Mouse (Mus musculus) limb, embryonic 10.5 days (tissue): ENCODE measurements at regions not wholly inside any gene's neighbourhood (a gene's known extent, or its start where the extent isn't known, plus 50 kb on each side); places are given as distances from the start of the nearest gene placed in this dataset.
A peak's percentile ranks its signal among the peaks of the same experiment; 100 is the strongest.

Experiments used
- DNase-seq: peaks from one replicate; pipeline ENCODE4 v3.0.0-alpha.2; 2017; ENCODE audit warnings: low spot score
- H3K27ac ChIP-seq: fragments of 300-500 bp; sonication (generic); 2 replicates; pipeline ENCODE4 v1.5.1; 2016; ENCODE audit warnings: mild to moderate bottlenecking
- H3K27me3 ChIP-seq: fragments of 300-500 bp; sonication (generic); 2 replicates; pipeline ENCODE4 v1.6.1; 2016; ENCODE audit warnings: low read depth, mild to moderate bottlenecking; ENCODE audit not compliant: poor library complexity, severe bottlenecking
- H3K36me3 ChIP-seq: fragments of 300-500 bp; sonication (generic); 2 replicates; pipeline ENCODE4 v1.6.1; 2016; ENCODE audit warnings: mild to moderate bottlenecking, moderate library complexity
- H3K4me1 ChIP-seq: fragments of 300-500 bp; sonication (generic); 2 replicates; pipeline ENCODE4 v1.6.1; 2016
- H3K4me3 ChIP-seq: fragments of 300-500 bp; sonication (generic); 2 replicates; pipeline ENCODE4 v1.5.1; 2016; ENCODE audit warnings: mild to moderate bottlenecking, moderate library complexity
- H3K9me3 ChIP-seq: fragments of 300-500 bp; sonication (generic); replicated peaks from 2 replicates; pipeline ENCODE4 v1.6.1; 2016; ENCODE audit warnings: mild to moderate bottlenecking
- WGBS: fragments of 180-500 bp; shearing (Covaris S2); methylation state at CpG from one replicate; pipeline ENCODE4 v1.1.7; 2016; 5-methylcytosine and 5-hydroxymethylcytosine counted together

- no peak overlapping the region for H3K4me3 ChIP-seq
- no peak for DNase-seq
- no peak overlapping the region for H3K27ac ChIP-seq
Measured at GRCm38 (mm10) chr3:159689743-159690142, 90.8 kb downstream of the Rpe65 start.

DNA sequence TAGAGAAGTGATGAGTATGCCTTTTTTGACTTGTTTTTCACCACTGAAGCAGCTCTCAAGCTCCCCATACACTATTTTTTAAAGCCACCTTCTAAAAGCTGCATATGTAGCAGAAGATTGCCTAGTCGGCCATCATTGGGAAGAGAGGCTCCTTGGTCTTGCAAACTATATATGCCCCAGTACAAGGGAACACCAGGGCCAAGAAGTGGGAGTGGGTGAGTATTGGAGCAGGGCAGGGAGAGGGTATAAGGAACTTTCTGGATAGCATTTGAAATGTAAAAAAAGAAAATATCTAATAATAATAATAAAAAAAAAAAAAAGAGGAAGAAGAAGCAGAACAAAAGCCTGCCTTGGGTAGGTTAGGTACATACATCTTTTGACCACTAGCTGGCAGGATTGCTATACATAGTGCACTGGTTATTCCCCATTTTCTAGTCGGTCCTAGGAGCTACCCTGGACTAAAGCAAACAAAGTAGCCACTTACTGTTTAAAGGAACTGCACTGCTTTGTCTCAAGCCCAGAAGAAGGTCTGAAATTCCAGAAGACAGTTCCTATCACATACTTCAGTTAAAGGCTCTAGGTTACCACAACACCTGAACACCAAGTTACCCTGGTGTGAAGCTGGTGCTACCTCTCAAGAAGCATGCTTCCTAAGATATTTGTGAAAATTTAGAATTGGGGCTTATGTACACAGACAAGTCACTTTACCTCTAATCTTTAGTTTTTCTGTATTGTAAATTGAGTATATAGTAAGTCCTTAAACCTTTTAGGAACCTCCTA lies 114.9 kb upstream of the Wls start:
- Histone ChIP-seq H3K4me3 (no peak overlapping the region), H3K4me1 (no peaks in the 10 kb centered on the region), H3K36me3 (no peaks in the 10 kb centered on the region), H3K27me3 (no peaks in the 10 kb centered on the region), H3K27ac (no peak overlapping the region), H3K9me3 (no peaks in the 10 kb centered on the region)
- 35% methylated on average over 2 of the region's 2 CpGs for WGBS
- DNase-seq: no peak

More at GRCm38 (mm10) chr3:159689743-159690142, 90.8 kb downstream of the Rpe65 start:
- Histone ChIP-seq H3K27me3 (no peaks in the 10 kb centered on the region), H3K9me3 (no peaks in the 10 kb centered on the region), H3K36me3 (no peaks in the 10 kb centered on the region), H3K4me1 (no peaks in the 10 kb centered on the region)

DNA sequence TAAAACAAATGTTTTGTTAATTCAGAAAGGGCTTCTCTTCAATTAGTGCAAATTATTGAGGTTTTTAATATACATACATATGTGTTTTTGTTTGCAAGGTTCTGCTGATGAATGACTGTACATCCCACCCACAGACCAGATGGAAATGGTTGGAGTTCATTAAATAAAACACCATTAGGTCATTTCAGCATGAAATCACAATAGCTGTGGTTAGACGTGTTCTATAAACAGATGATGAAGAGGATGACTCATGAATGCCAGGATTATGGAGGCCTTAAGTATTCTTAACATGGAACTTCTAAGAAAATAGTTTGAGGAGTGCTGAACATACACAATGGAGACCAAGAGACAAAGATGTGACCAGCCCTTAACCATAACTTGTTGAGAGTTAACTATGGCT lies 107.3 kb upstream of the Wls start:
- WGBS: 87% methylated on average over 1 of the region's 1 CpGs
- Histone ChIP-seq H3K4me3 (no peak overlapping the region), H3K4me1 (no peaks in the 10 kb centered on the region), H3K27me3 (no peaks in the 10 kb centered on the region), H3K27ac (no peak overlapping the region), H3K36me3 (no peaks in the 10 kb centered on the region), H3K9me3 (no peaks in the 10 kb centered on the region)
- DNase-seq: no peak

GRCm38 (mm10) chr3:159733141-159733540 lies 106.3 kb upstream of the Wls start:
- DNase-seq: no peak
- H3K4me3 ChIP-seq: no peak overlapping the region

DNA sequence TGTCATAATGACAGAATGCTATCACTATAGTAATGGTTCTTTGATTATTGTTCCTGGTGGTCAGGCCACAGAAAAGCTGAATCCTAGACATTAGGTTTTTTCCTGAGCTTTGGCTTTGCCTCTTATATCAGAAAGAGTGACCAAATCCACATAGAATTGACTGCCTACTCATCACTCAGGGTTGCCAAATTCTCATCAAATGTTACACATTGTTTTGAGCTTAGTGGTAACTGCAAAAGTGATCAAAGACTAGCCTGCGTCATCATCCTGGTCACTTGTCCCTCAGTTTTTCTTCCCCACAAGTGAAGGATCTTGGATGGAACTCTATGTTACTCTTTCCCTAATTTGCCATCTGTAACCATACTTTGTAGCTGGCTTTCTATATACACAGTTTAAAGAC lies 104.9 kb upstream of the Wls start:
- H3K4me3 ChIP-seq: no peak overlapping the region
- 95% methylated on average over 1 of the region's 1 CpGs for WGBS
- H3K27ac ChIP-seq: no peak overlapping the region
- H3K27me3 ChIP-seq: no peaks in the 10 kb centered on the region
- H3K4me1 ChIP-seq: no peaks in the 10 kb centered on the region
- no peak for DNase-seq
- H3K36me3 ChIP-seq: no peaks in the 10 kb centered on the region
- no peaks in the 10 kb centered on the region for H3K9me3 ChIP-seq

More at GRCm38 (mm10) chr3:159733141-159733540, 106.3 kb upstream of the Wls start:
- Histone ChIP-seq H3K4me1 (no peaks in the 10 kb centered on the region), H3K27me3 (no peaks in the 10 kb centered on the region), H3K27ac (no peak overlapping the region), H3K36me3 (no peaks in the 10 kb centered on the region), H3K9me3 (no peaks in the 10 kb centered on the region)

DNA sequence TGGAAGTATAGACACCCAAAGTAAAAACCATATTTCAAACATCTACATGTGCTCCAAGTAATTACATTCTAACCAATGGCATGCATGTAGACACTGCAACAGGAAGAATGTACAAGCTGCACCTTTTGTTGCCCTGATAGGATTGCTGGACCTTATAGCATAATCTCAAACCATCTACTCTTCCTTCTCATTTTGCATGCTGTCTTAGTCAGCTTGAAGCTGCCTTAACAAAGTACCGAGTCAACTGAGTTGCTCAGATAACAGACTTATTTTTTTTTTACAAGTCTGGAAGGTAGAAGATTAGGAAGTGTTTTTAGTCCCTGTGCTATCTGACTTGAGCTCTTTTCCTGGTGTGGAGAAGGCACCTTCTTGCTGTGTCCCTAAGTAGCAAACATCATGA lies 103.4 kb upstream of the Wls start:
- H3K9me3 ChIP-seq: no peaks in the 10 kb centered on the region
- 89% methylated on average over 1 of the region's 1 CpGs for WGBS
- no peaks in the 10 kb centered on the region for H3K4me1 ChIP-seq
- H3K27me3 ChIP-seq: no peaks in the 10 kb centered on the region
- no peak overlapping the region for H3K4me3 ChIP-seq
- no peak for DNase-seq
- no peaks in the 10 kb centered on the region for H3K36me3 ChIP-seq
- no peak overlapping the region for H3K27ac ChIP-seq

DNA sequence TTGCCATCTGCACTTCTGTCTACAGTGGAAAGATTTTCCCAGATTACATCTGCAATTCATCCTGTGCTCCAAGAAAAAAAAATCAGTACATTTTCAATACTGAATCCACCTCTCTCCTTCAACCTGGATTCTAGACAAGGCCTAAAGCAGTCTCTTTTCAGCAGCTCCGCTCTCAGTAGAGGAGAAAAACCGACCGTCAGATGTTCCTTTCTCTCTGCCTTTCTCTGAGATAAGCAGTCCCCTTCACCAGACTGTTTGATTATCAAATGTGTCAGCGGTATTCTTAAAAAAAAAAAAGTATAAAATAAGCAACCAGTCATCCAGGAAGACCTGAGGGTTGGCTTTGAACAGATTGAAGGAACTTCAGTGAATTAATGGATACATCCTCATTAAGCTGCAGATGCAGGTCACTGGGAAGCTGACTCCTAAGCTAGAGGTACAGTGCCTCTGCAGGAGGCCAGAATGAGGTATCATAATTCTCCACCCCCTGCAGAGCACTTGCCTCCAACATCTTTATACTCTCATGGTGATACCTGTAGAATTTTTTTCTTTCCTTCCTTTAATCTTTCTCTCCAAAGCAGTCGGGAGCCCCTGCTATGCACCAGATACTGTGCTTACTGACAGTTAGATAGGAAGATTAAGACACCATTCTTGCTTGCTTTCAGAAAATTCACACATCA lies 98.7 kb upstream of the Wls start:
- Histone ChIP-seq H3K27me3 (no peaks in the 10 kb centered on the region), H3K4me1 (no peaks in the 10 kb centered on the region), H3K36me3 (no peaks in the 10 kb centered on the region), H3K4me3 (no peak overlapping the region), H3K27ac (no peak overlapping the region), H3K9me3 (no peaks in the 10 kb centered on the region)
- 76% methylated on average over 5 of the region's 5 CpGs for WGBS
- no peak for DNase-seq

DNA sequence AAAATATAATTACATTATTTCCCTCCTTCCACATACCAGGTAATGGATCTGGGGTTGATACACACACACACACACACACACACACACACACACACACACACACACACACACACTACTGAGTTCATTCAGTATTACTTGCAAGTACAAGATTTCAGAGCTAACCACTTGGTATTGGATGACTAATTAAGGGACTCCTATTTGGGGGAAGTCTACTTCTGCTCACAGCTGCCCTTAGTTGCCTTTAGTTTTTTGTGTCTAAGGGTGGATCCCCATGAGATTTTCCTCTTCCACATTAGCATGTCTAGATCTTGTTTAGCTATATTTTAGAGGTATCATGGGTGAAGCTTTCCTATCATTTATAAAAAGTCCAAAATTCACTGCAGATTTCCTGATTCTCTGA lies 97.7 kb upstream of the Wls start:
- no peaks in the 10 kb centered on the region for H3K9me3 ChIP-seq
- H3K36me3 ChIP-seq: no peaks in the 10 kb centered on the region
- no peak overlapping the region for H3K4me3 ChIP-seq
- no peaks in the 10 kb centered on the region for H3K27me3 ChIP-seq
- DNase-seq: no peak
- no peak overlapping the region for H3K27ac ChIP-seq
- H3K4me1 ChIP-seq: no peaks in the 10 kb centered on the region

DNA sequence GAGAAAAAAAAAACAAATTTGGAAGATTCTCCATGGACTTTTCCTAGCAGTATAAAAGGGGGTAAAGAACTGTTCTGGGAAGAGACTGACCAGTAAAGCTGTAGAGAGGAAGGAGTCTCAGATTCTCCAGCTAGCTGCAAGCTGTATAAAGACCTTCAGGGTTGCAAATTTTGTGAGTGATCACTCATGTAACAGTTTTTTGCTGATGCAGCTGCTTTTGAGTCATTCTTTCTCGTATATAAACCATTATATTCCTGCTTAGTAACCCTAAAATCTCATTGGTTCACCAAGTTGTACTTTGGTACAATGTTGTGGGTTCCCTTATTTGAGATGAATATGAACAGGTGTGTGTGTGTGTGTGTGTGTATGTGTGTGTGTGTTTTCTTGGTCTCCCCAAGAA lies 79.7 kb upstream of the Wls start:
- 73% methylated on average over 1 of the region's 1 CpGs for WGBS
- Histone ChIP-seq H3K9me3 (no peaks in the 10 kb centered on the region), H3K27ac (no peak overlapping the region), H3K36me3 (no peaks in the 10 kb centered on the region), H3K4me3 (no peak overlapping the region), H3K27me3 (no peaks in the 10 kb centered on the region), H3K4me1 (no peaks in the 10 kb centered on the region)
- DNase-seq: no peak

DNA sequence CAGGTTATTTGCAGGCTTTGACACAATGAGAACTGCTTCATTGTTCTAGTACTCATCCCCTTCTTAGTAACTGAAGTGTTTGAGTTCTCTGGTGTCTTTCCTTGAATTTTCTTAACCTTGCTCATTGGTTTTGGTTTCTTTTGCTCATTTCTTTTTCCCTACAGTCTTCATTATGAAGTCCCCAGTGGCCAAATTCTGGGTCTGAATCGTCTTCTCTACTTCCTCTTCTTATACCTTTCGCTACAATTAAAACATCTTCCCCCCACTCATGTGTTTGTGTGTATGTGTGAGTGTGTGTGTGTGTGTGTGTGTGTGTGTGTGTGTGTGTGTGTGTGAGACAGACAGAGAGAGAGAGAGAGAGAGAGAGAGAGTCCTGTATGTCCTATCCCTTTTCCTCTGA lies 79.2 kb upstream of the Wls start:
- Histone ChIP-seq H3K27ac (no peak overlapping the region), H3K27me3 (no peaks in the 10 kb centered on the region), H3K4me3 (no peak overlapping the region), H3K9me3 (no peaks in the 10 kb centered on the region), H3K36me3 (no peaks in the 10 kb centered on the region), H3K4me1 (no peaks in the 10 kb centered on the region)
- 86% methylated on average over 2 of the region's 2 CpGs for WGBS
- DNase-seq: no peak

DNA sequence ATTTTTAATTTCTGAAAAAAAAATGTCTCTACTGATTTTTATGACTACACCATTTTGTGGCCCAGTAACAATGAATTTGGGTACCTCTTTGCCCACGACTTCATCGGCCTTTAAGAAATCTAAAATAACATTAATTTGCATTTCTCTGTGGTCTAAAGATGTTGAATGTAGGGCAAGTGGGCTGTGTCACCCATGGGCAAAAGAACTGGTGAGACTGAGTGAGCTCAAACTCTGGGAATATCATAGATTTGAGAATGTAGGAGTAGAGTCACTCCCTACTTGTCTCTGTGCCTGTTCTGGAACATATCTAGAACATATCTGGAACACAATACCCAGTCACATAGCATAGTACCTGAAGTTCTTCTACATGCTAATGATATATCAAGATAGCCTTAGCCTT lies 78.5 kb upstream of the Wls start:
- DNase-seq: no peak
- Histone ChIP-seq H3K27ac (no peak overlapping the region), H3K9me3 (no peaks in the 10 kb centered on the region), H3K27me3 (no peaks in the 10 kb centered on the region), H3K4me1 (no peaks in the 10 kb centered on the region), H3K36me3 (no peaks in the 10 kb centered on the region), H3K4me3 (no peak overlapping the region)
- WGBS: 93% methylated on average over 2 of the region's 2 CpGs

GRCm38 (mm10) chr3:159782222-159782844 lies 57.1 kb upstream of the Wls start:
- Histone ChIP-seq H3K4me3 (no peak overlapping the region), H3K9me3 (no peaks in the 10 kb centered on the region), H3K4me1 (peaks cover 8% of the 10 kb centered on the region; the same call in 1 of the 2 replicates), H3K36me3 (no peaks in the 10 kb centered on the region), H3K27me3 (no peaks in the 10 kb centered on the region), H3K27ac (no peak overlapping the region)
- peak; percentile 38 for DNase-seq
- WGBS: 5% methylated on average over 13 of the region's 13 CpGs

DNA sequence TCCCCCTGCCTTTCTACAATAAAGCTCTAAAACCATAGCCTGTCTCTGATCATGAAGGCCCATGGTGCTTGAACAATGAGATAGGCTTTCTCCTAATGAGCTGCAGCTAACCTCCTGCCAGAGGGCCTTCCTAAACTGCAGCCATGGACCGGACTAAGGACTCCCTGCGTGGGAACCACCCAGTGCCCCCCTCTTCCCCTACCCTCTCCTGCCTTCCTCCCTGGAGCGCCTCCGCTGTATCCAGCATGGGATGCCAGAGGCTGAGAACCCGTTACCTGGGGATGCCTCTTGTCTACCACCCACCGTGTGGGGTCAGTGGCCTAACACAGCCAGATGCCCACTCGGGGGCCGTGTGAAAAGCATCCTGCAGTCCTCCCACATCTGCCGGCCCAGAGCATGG lies 51.7 kb upstream of the Wls start:
- DNase-seq: no peak
- 81% methylated on average over 9 of the region's 9 CpGs for WGBS

More for the DNA sequence above, 51.7 kb upstream of the Wls start:
- H3K4me3 ChIP-seq: no peak overlapping the region
- H3K4me1 ChIP-seq: no peaks in the 10 kb centered on the region
- H3K36me3 ChIP-seq: no peaks in the 10 kb centered on the region
- no peaks in the 10 kb centered on the region for H3K9me3 ChIP-seq
- no peak overlapping the region for H3K27ac ChIP-seq
- no peaks in the 10 kb centered on the region for H3K27me3 ChIP-seq
